Mouse (Mus musculus) liver, embryonic 12.5 days (tissue): Measurements from ENCODE around the gene Ccdc107. TPM values are rescaled to one million over a fixed set of nuclear protein-coding genes. Genes with fewer than 3 reads are reported as not detected.

Experiments
- ATAC-seq: fragments of 200-750 bp; cut with Nextera tagmentation; 2 replicates; pipeline ENCODE4 v1.8.0; 2017; ENCODE audit warnings: moderate number of reproducible peaks, mild to moderate bottlenecking, moderate library complexity
- H3K27ac ChIP-seq: fragments of 300-500 bp; sonication (generic); 2 replicates; pipeline ENCODE4 v1.5.1; 2016; ENCODE audit warnings: mild to moderate bottlenecking
- H3K27me3 ChIP-seq: fragments of 300-500 bp; sonication (generic); replicated peaks from 2 replicates; pipeline ENCODE4 v1.6.1; 2016; ENCODE audit warnings: mild to moderate bottlenecking, moderate library complexity
- H3K36me3 ChIP-seq: fragments of 300-500 bp; sonication (generic); 2 replicates; pipeline ENCODE4 v1.6.1; 2016; ENCODE audit warnings: mild to moderate bottlenecking, moderate library complexity
- H3K4me1 ChIP-seq: fragments of 300-500 bp; sonication (generic); 2 replicates; pipeline ENCODE4 v1.6.1; 2016
- H3K4me2 ChIP-seq: fragments of 300-500 bp; sonication (generic); 2 replicates; pipeline ENCODE4 v1.6.1; 2016; ENCODE audit warnings: mild to moderate bottlenecking, moderate library complexity
- H3K4me3 ChIP-seq: fragments of 300-500 bp; sonication (generic); 2 replicates; pipeline ENCODE4 v1.5.1; 2016; ENCODE audit warnings: mild to moderate bottlenecking, moderate library complexity
- H3K9ac ChIP-seq: fragments of 300-500 bp; sonication (generic); 2 replicates; pipeline ENCODE4 v1.6.1; 2016; ENCODE audit warnings: mild to moderate bottlenecking, moderate library complexity
- H3K9me3 ChIP-seq: fragments of 300-500 bp; sonication (generic); replicated peaks from 2 replicates; pipeline ENCODE4 v1.6.1; 2016; ENCODE audit warnings: mild to moderate bottlenecking, moderate library complexity
- WGBS: fragments of 180-500 bp; shearing (Covaris S2); methylation state at CpG from one replicate; pipeline ENCODE4 v1.1.7; 2016; ENCODE audit not compliant: insufficient replicate concordance; 5-methylcytosine and 5-hydroxymethylcytosine counted together
- polyA plus RNA-seq: library from polyadenylated mRNA; unstranded; fragments of >200 nt; fragmentation: Nextera tagmentation; extraction: Ambion mirVana; gene quantifications from 2 replicates; pipeline ENCODE4 v1.2.1, GENCODE M21; 2016

Ccdc107 gene
- polyA plus RNA-seq: 38.3 and 40.0 TPM in 2 replicates

DNA sequence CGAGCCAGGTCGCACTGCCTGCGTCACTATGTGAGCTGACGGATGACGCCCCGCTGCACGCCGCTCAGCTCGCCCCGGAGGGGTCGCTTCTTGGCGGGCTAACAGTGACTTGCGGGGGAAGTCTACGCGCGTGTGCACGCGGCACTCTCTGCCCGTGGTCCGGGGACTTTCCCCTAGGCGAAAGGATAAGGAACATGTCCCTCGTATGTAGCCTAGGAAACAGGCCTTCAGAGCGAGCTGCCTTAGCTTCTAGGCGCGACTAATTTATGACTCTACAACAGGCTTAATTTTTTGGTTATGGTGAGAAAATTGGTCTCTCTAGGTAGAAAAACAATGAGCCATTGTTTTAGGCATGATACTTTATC, at the start of gene Ccdc107:
TSS of gene Ccdc107 (plus strand) at position 80 of the 365 bp plus-strand sequence.
- WGBS: under 1% methylated on average over 25 of the region's 25 CpGs
- no peaks in the 10 kb centered on the region for H3K9me3 ChIP-seq
- H3K36me3 ChIP-seq: peaks cover 31% of the 10 kb centered on the region
- H3K27ac ChIP-seq: peak within 1 kb of the TSS; percentile 89
- no peaks in the 10 kb centered on the region for H3K27me3 ChIP-seq
- peaks cover 63% of the 10 kb centered on the region for H3K4me1 ChIP-seq
- peak within 1 kb of the TSS; percentile 90 for H3K9ac ChIP-seq
- peak within 1 kb of the TSS; percentile 88 for H3K4me3 ChIP-seq
- H3K4me2 ChIP-seq: peak within 1 kb of the TSS; percentile 88
- peak; percentile 98 for ATAC-seq

DNA sequence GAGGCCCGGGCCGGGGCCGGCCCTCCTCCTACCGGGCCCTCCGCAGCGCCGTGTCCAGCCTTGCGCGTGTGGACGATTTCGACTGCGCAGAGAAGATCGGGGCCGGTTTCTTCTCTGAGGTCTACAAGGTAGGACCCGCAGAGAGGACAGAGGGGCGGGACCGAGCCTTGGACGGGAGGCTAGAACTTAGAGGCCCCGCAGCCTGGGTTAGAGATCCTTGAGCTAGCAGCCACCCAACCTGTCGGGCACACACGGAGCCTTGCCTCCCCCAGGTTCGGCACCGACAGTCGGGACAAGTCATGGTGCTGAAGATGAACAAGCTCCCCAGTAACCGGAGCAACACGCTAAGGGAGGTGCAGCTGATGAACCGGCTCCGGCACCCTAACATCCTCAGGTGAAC, 49.2 kb upstream of the Ccdc107 start:
- Histone ChIP-seq H3K9me3 (no peaks in the 10 kb centered on the region), H3K4me2 (peak overlapping the region; percentile 99), H3K27ac (0 out of 2 replicates have a peak overlapping the region, but pooled peaks have one; percentile 51), H3K36me3 (peaks cover 24% of the 10 kb centered on the region), H3K4me1 (peaks cover 22% of the 10 kb centered on the region), H3K9ac (peak overlapping the region; percentile 87), H3K27me3 (peaks cover 35% of the 10 kb centered on the region), H3K4me3 (peak overlapping the region; percentile 76)
- ATAC-seq: no peak
- 9% methylated on average over 27 of the region's 28 CpGs for WGBS

DNA sequence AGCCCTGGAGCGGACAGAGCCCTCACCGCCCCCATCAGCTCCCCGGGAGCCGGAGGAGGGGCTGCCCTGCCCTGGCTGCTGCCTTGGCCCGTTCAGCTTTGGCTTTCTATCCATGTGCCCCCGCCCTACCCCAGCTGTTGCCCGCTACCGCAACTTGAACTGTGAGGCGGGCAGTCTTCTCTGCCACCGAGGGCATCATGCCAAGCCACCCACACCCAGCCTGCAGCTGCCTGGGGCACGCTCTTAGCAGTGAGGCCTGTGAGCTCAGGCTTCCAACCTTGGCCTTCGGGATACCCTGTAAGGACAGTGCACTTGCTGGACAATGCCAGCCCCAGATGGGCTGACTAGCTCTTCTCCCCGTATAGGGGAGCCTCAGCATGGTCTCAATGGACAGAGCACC, 45.4 kb upstream of the Ccdc107 start:
- no peak for ATAC-seq
- no peaks in the 10 kb centered on the region for H3K9me3 ChIP-seq
- H3K36me3 ChIP-seq: peaks cover 24% of the 10 kb centered on the region
- peaks cover 21% of the 10 kb centered on the region for H3K4me1 ChIP-seq
- H3K27me3 ChIP-seq: peaks cover 48% of the 10 kb centered on the region
- H3K9ac ChIP-seq: no peak overlapping the region
- WGBS: 82% methylated on average over 13 of the region's 13 CpGs
- no peak overlapping the region for H3K27ac ChIP-seq
- H3K4me2 ChIP-seq: no peak overlapping the region
- H3K4me3 ChIP-seq: no peak overlapping the region

DNA sequence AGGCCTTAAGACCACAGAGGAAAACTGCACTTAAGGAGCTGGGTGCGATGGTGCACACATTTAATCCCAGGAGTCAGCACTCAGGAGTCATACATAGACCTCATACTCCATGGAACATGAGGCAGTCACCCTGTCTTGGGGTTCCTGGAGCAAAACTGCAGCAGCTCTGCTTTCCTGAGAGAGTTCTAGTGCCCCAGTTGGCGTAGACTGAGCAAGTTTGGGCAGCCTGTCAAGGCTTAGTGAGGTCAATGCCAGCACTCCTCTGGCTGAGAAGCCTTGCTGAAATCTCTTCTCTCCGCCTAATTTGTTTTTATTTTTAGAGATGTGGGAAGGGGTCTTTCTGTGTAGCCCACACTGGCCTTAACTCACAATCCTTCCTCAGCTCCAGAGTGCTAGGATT, 44.1 kb upstream of the Ccdc107 start:
- Histone ChIP-seq H3K27me3 (peaks cover 52% of the 10 kb centered on the region), H3K36me3 (peaks cover 24% of the 10 kb centered on the region), H3K4me1 (peaks cover 17% of the 10 kb centered on the region), H3K4me2 (no peak overlapping the region), H3K4me3 (no peak overlapping the region), H3K27ac (no peak overlapping the region), H3K9me3 (no peaks in the 10 kb centered on the region), H3K9ac (no peak overlapping the region)
- no peak for ATAC-seq
- WGBS: 71% methylated on average over 3 of the region's 3 CpGs

DNA sequence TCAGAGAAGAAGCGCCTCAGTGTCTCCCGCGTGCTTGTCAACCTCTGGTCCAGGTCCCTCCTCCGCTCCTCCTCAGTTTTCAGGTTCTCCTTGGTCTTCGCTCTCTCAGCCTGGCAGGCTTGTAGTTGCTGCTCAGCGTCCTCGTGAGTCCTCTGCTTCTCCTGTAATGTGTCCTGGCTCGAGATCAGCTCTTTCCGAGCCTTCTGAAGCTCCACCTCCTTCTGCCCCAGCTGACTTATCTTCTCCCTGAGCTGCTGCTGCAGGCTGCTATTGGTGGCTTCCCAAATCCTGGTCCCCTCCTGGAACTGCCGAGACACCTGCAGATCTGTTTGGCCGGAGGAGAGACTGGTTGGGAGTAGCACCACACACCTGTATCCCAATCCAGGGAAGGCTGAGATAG, 40.4 kb upstream of the Ccdc107 start:
- Histone ChIP-seq H3K36me3 (peaks cover 4% of the 10 kb centered on the region), H3K4me2 (no peak overlapping the region), H3K9ac (no peak overlapping the region), H3K27me3 (peaks cover 66% of the 10 kb centered on the region), H3K9me3 (no peaks in the 10 kb centered on the region), H3K4me3 (no peak overlapping the region), H3K27ac (no peak overlapping the region), H3K4me1 (peaks cover 16% of the 10 kb centered on the region; the same call in 1 of the 2 replicates)
- ATAC-seq: no peak
- WGBS: 43% methylated on average over 11 of the region's 11 CpGs

DNA sequence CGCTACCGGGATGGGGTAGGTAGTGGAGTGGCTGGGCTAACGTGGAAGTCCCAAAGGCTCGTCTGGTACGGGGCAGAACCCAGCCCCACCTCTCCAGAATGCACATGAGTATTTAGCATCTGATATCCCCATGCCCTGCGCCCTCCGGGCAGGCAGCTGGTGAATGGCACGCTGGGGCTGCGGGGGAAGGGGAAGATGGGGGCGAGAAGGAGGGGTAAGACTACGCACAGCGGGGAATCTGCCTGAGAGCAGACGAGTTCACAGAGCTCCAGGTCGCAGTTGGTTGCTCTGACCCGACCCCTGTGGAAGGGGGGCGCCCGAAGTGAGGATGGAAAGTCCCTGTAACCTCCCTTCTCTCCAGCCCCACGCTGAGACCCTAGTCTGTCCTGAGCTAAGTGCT, 39.3 kb upstream of the Ccdc107 start:
- H3K27me3 ChIP-seq: peaks cover 74% of the 10 kb centered on the region
- H3K4me3 ChIP-seq: peak overlapping the region; percentile 7; the same call in 1 of the 2 replicates
- ATAC-seq: no peak
- H3K4me2 ChIP-seq: peak overlapping the region; percentile 40
- H3K27ac ChIP-seq: no peak overlapping the region
- 2% methylated on average over 18 of the region's 18 CpGs for whole genome bisulfite sequencing
- peaks cover 16% of the 10 kb centered on the region; the same call in 1 of the 2 replicates for H3K4me1 ChIP-seq
- H3K9me3 ChIP-seq: no peaks in the 10 kb centered on the region
- no peak overlapping the region for H3K9ac ChIP-seq
- H3K36me3 ChIP-seq: no peaks in the 10 kb centered on the region

DNA sequence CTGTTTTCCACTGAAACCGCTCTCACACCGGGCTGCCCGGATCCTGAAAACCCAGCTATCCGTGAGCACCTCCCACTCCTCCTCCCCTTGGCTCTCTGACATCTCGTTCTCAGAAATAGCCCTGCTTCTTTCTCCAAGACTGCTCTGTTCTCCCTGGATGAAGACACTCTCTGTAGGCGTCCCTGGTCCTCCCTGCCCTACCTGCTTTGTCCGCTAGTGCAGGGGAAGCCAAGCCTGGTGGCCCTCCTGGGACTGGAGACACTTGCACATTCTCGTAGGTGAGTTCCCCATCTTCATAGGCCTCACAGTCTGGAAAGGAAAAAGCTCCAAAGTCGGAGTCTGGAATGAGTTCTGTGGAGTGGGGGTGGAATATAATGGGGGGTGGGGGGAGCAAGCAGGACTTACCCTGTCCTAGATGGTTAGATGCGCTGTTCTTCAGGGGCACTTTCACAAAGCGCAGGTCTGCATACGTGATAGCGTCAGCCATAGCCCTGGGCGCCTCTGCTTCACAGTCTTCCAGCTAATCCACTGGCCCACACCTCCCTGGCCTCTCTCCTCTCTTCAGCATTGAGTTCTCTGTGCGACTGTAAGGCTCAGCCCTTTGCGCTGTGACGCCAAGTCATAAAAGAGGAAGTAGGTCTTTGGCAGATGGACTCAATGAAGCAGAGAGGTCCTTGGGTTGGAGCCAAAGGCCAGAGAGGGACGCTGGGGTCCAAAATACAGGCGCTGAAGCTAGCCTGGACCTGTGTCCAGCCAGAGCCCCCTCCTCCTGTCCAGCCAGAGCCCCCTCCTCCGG, 38.5 kb upstream of the Ccdc107 start, which contains the start of gene Cd72:
TSS of gene Cd72 (minus strand) at position 588 of the 796 bp plus-strand sequence.
- 13% methylated on average over 20 of the region's 20 CpGs for WGBS
- Histone ChIP-seq H3K4me3 (0 out of 2 replicates have a peak within 1 kb of the TSS, but pooled peaks have one; percentile 7), H3K36me3 (no peaks in the 10 kb centered on the region), H3K27ac (no peak within 1 kb of the TSS), H3K27me3 (peaks cover 74% of the 10 kb centered on the region), H3K9me3 (no peaks in the 10 kb centered on the region), H3K9ac (no peak within 1 kb of the TSS), H3K4me1 (peaks cover 16% of the 10 kb centered on the region; the same call in 1 of the 2 replicates), H3K4me2 (peak within 1 kb of the TSS; percentile 40)
- ATAC-seq: no peak

DNA sequence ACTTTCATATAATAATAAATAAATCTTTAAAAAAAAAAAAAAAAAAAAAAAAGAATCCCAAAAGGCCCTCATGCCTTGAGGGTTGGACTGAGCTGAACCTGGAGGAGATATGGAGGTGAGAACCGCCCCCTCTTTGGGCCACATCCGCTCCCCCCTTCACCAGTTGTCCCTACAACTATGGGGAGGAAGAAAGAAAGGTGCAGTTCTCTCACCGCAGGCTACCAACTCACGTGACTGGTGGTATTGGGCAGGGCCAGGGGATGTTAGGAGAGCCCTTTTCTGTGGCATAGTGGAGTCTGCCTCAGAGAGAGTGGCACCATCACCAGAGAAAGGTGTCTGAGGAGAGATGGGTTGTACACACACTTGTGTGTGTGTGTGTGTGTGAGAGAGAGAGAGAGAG, 36.2 kb upstream of the Ccdc107 start:
- Histone ChIP-seq H3K4me2 (no peak overlapping the region), H3K27me3 (peaks cover 63% of the 10 kb centered on the region), H3K4me3 (no peak overlapping the region), H3K9me3 (no peaks in the 10 kb centered on the region), H3K4me1 (peaks cover 16% of the 10 kb centered on the region; the same call in 1 of the 2 replicates), H3K36me3 (no peaks in the 10 kb centered on the region), H3K27ac (no peak overlapping the region), H3K9ac (no peak overlapping the region)
- ATAC-seq: no peak
- 13% methylated on average over 4 of the region's 4 CpGs for WGBS

DNA sequence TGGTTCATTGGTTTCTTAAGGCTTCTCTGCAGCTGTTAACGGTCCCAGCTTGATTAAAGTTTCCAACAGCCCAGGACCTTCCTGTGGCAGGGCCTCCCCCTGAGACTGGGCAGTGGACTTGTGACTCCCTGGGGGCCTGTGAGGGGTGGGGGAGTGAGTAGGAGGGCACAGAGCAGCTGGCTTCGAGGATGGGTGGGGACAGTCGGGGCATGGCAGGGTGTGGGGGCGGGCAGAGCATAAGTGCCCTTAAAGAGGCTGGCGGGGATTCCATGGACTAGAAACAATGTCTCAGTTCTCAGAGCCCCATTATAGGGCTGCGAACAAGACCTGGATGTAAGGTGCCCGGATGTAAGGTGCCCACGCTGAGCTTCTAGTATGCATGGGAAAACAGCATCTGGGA, 35.6 kb upstream of the Ccdc107 start:
- Histone ChIP-seq H3K27me3 (peaks cover 56% of the 10 kb centered on the region), H3K36me3 (no peaks in the 10 kb centered on the region), H3K9ac (no peak overlapping the region), H3K4me1 (peaks cover 16% of the 10 kb centered on the region; the same call in 1 of the 2 replicates), H3K27ac (no peak overlapping the region), H3K9me3 (no peaks in the 10 kb centered on the region), H3K4me2 (no peak overlapping the region), H3K4me3 (no peak overlapping the region)
- 27% methylated on average over 8 of the region's 8 CpGs for WGBS
- ATAC-seq: no peak

DNA sequence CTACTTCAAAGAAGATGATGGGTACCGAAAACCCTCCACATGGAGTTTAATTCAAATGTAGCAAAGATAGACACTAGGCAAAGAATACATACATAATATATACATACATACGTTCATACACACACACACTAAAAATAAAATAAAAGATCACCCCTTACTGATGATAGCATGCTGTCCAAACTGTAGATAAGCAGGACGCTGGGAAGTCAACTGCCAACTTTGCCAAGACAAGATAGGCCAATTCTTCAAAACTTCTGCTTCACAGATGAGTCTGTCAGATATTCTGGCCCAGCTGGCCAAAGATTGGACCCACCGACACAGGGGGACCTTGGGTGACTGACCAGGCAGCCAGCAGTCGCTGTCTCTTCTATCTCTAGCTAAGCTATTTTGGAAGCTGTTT, 29.6 kb upstream of the Ccdc107 start:
- H3K9me3 ChIP-seq: no peaks in the 10 kb centered on the region
- peaks cover 1% of the 10 kb centered on the region; the same call in 1 of the 2 replicates for H3K27me3 ChIP-seq
- WGBS: 61% methylated on average over 5 of the region's 5 CpGs
- H3K9ac ChIP-seq: no peak overlapping the region
- no peaks in the 10 kb centered on the region for H3K4me1 ChIP-seq
- no peaks in the 10 kb centered on the region for H3K36me3 ChIP-seq
- no peak overlapping the region for H3K4me2 ChIP-seq
- H3K4me3 ChIP-seq: no peak overlapping the region
- ATAC-seq: no peak
- H3K27ac ChIP-seq: no peak overlapping the region

DNA sequence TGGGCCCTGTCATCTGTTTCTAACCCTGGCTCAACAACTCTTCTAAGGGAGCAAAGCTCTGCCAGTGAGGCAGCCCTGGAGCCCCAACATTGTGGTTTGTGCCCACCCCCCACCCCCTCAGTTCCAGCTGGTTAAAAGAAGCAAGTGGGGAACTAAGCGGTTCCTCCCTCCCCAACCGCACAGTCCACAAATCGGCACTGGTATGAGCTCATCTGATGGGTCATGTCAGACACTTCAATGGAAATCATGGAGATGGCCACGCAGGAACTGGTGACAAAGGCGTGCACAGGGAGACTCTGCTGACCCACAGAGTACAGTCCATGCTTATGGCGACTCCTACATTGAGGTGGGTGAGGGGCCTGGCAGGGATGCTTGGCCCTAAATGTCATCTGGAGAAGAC, 26.8 kb upstream of the Ccdc107 start:
- Histone ChIP-seq H3K9ac (no peak overlapping the region), H3K9me3 (no peaks in the 10 kb centered on the region), H3K4me2 (no peak overlapping the region), H3K36me3 (no peaks in the 10 kb centered on the region), H3K27me3 (no peaks in the 10 kb centered on the region), H3K4me3 (no peak overlapping the region), H3K27ac (no peak overlapping the region), H3K4me1 (no peaks in the 10 kb centered on the region)
- no peak for ATAC-seq
- 62% methylated on average over 6 of the region's 6 CpGs for WGBS

DNA sequence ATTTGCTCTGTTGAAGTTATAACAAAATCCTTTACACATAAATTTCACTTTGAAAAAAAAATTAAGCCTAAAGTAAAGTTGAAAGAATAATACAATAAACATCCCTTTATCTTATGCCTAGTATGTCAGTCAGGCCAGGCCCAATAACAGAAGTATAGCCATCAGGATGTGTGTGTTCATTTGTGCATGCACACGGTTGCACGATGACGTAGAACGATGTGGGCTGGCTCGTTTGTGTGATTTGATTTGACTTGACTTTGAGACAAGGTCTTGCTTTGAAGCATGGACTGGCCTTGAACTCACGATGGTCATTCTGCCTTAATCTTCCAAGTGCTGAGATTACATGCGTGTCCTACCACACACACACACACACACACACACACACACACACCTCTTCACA, 25.8 kb upstream of the Ccdc107 start:
- Histone ChIP-seq H3K4me3 (no peak overlapping the region), H3K4me2 (no peak overlapping the region), H3K9ac (no peak overlapping the region), H3K27me3 (no peaks in the 10 kb centered on the region), H3K36me3 (no peaks in the 10 kb centered on the region), H3K27ac (no peak overlapping the region), H3K9me3 (no peaks in the 10 kb centered on the region), H3K4me1 (no peaks in the 10 kb centered on the region)
- WGBS: 80% methylated on average over 7 of the region's 7 CpGs
- ATAC-seq: no peak
